Mouse (Mus musculus) limb, embryonic 14.5 days (tissue): ENCODE measurements around the gene Hnrnph2. TPM values are rescaled to one million over a fixed set of nuclear protein-coding genes. Genes with fewer than 3 reads are reported as not detected.

ENCODE experiments used
- ATAC-seq: fragments of 200-750 bp; cut with Nextera tagmentation; 2 replicates; pipeline ENCODE4 v1.8.0; 2017; ENCODE audit warnings: low read depth, moderate number of reproducible peaks, moderate TSS enrichment; ENCODE audit not compliant: low FRiP score
- DNase-seq: peaks from one replicate; pipeline ENCODE4 v3.0.0-alpha.2; 2015; ENCODE audit warnings: low spot score
- H3K27ac ChIP-seq: fragments of 300-500 bp; sonication (generic); replicated peaks from 2 replicates; pipeline ENCODE4 v1.5.1; 2014; ENCODE audit warnings: low read depth, mild to moderate bottlenecking, low read length, moderate library complexity, mixed read lengths
- H3K27me3 ChIP-seq: fragments of 300-500 bp; sonication (generic); 2 replicates; pipeline ENCODE4 v1.6.1; 2014; ENCODE audit warnings: low read length, mixed read lengths; ENCODE audit not compliant: control insufficient read depth, insufficient read depth
- H3K36me3 ChIP-seq: fragments of 300-500 bp; sonication (generic); 2 replicates; pipeline ENCODE4 v1.6.1; 2014; ENCODE audit warnings: mild to moderate bottlenecking, low read length, moderate library complexity, mixed read lengths; ENCODE audit not compliant: control insufficient read depth, insufficient read depth
- H3K4me1 ChIP-seq: fragments of 300-500 bp; sonication (generic); 2 replicates; pipeline ENCODE4 v1.6.1; 2014; ENCODE audit warnings: antibody characterized with exemption, low read length, mixed read lengths; ENCODE audit not compliant: control insufficient read depth, insufficient read depth
- H3K4me2 ChIP-seq: fragments of 300-500 bp; sonication (generic); replicated peaks from 2 replicates; pipeline ENCODE4 v1.6.1; 2014; ENCODE audit warnings: low read depth, mild to moderate bottlenecking, low read length, moderate library complexity; ENCODE audit not compliant: severe bottlenecking
- H3K4me3 ChIP-seq: fragments of 300-500 bp; sonication (generic); replicated peaks from 2 replicates; pipeline ENCODE4 v1.5.1; 2014; ENCODE audit warnings: low read length
- H3K9ac ChIP-seq: fragments of 300-500 bp; sonication (generic); 2 replicates; pipeline ENCODE4 v1.6.1; 2014; ENCODE audit warnings: mild to moderate bottlenecking, low read depth, low read length, moderate library complexity; ENCODE audit not compliant: severe bottlenecking
- H3K9me3 ChIP-seq: fragments of 300-500 bp; sonication (generic); 2 replicates; pipeline ENCODE4 v1.6.1; 2016; ENCODE audit warnings: low read length; ENCODE audit not compliant: control insufficient read depth
- POLR2A ChIP-seq: fragments of 200-500 bp; IDR thresholded peaks from 2 replicates; pipeline ENCODE4 v1.8.0; 2012; ENCODE audit warnings: inconsistent platforms, mild to moderate bottlenecking, moderate library complexity, borderline replicate concordance; ENCODE audit not compliant: insufficient read depth, insufficient read length; ENCODE audit errors: extremely low read depth
- WGBS: fragments of 180-500 bp; shearing (Covaris S2); extraction: QIAGEN DNeasy Blood & Tissue Kit; methylation state at CpG from one replicate; pipeline ENCODE4 v1.1.7; 2014; 5-methylcytosine and 5-hydroxymethylcytosine counted together
- polyA plus RNA-seq, 2 experiments: library from polyadenylated mRNA; depleted of rRNA in 1 of 2; stranded (reverse) in 1 of 2; unstranded in 1 of 2; fragments of >200 nt; fragmentation: Nextera tagmentation in 1 of 2; extraction: Ambion mirVana in 1 of 2; gene quantifications; 2 replicates each; pipeline versions ENCODE4 v1.2.1 to v1.2.3; 2012 to 2014

Gene Hnrnph2
- polyA plus RNA-seq, 2 experiments, result 87.2 to 91.5 TPM

- Histone ChIP-seq H3K4me2 (peak overlapping the region; percentile 49), H3K4me3 (peak overlapping the region; percentile 49), H3K27me3 (no peaks in the 10 kb centered on the region), H3K9me3 (no peaks in the 10 kb centered on the region), H3K36me3 (no peaks in the 10 kb centered on the region), H3K27ac (peak overlapping the region; percentile 91), H3K9ac (peak overlapping the region; percentile 61), H3K4me1 (no peaks in the 10 kb centered on the region)
- DNase-seq, result peak; percentile 11
- 21% methylated on average over 37 of the region's 43 CpGs for WGBS
- peak; percentile 86 for ATAC-seq
- no peak for TF ChIP-seq POLR2A
These were observed 571 bp downstream of the Hnrnph2 start for GRCm38 (mm10) chrX:134601380-134602120.

DNA sequence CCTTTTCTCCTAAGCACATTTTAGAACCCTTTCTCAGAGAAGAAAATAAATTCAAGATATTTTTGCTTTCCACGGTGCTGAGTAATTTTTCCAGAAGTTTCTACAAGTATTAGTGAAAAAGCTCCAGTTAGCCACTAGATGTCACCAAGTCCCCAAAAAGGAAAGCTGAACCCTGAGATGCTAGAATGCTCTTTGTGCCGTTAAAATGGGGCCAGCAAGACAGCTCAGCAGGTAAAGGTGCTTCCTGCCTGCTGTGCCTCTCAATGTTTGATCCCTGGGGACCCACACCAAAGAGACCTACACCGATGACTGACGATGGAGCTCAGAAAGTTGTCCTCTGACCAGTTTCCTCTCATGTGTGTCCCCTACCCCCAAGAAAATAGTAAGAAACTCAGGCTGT lies 8.5 kb downstream of the Hnrnph2 start:
- H3K36me3 ChIP-seq, result no peaks in the 10 kb centered on the region
- H3K9ac ChIP-seq, result no peak overlapping the region
- no peaks in the 10 kb centered on the region for H3K27me3 ChIP-seq
- ATAC-seq (no peak), DNase-seq (peak; percentile 67)
- H3K9me3 ChIP-seq, result no peaks in the 10 kb centered on the region
- H3K4me3 ChIP-seq, result no peak overlapping the region
- TF ChIP-seq POLR2A, result no peak
- H3K4me1 ChIP-seq, result no peaks in the 10 kb centered on the region
- no peak overlapping the region for H3K27ac ChIP-seq
- WGBS, result 32% methylated on average over 4 of the region's 4 CpGs
- no peak overlapping the region for H3K4me2 ChIP-seq

GRCm38 (mm10) chrX:134610984-134611383 lies 10.0 kb downstream of the Hnrnph2 start:
- Histone ChIP-seq H3K9ac (no peak overlapping the region), H3K4me3 (no peak overlapping the region), H3K4me1 (no peaks in the 10 kb centered on the region), H3K27me3 (no peaks in the 10 kb centered on the region), H3K36me3 (no peaks in the 10 kb centered on the region), H3K4me2 (no peak overlapping the region), H3K27ac (no peak overlapping the region), H3K9me3 (no peaks in the 10 kb centered on the region)
- 78% methylated on average over 4 of the region's 4 CpGs for WGBS
- no peak for TF ChIP-seq POLR2A
- no peak for DNase-seq
- ATAC-seq, result no peak

DNA sequence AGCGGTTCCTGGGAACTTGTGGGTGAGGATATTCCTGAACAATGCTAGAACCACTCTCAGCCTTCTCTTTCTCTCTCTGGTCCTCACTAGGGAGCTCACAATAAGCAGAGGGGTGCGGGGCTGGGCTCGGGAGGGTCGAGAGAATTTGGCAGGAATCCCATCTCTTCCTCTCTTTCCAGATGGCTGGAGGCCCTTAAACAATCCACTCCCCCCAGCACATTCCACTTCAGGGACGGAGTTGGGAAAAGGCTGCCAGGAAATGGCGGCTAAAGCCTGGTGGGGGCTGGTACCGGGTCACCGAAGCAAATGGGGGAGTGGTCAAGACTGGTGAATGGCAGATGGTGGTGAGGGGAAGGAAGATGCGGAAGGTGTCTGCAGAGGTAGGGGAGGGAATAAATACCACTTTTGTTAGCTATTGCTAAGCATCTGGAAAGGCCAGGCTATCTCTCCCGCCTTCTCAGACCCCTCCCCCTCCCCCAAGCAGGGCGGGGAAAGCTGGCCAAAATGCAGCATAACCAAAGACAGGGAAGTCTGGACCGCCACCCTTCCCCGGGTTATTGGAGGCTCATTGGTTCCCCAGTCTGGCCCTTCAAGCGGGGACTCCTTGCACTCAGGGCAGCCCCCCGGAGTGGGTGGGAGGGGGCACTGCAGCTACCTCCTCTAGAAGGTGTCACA lies 11.4 kb downstream of the Hnrnph2 start:
- no peak for TF ChIP-seq POLR2A
- peak overlapping the region; percentile 32 for H3K4me2 ChIP-seq
- peak overlapping the region; percentile 21; the same call in 1 of the 2 replicates for H3K9ac ChIP-seq
- H3K4me3 ChIP-seq, result peak overlapping the region; percentile 20
- H3K4me1 ChIP-seq, result no peaks in the 10 kb centered on the region
- no peaks in the 10 kb centered on the region for H3K36me3 ChIP-seq
- H3K27me3 ChIP-seq, result no peaks in the 10 kb centered on the region
- DNase-seq (peak; percentile 86), ATAC-seq (peak; percentile 92)
- H3K27ac ChIP-seq, result peak overlapping the region; percentile 70
- no peaks in the 10 kb centered on the region for H3K9me3 ChIP-seq
- 10% methylated on average over 13 of the region's 15 CpGs for WGBS

DNA sequence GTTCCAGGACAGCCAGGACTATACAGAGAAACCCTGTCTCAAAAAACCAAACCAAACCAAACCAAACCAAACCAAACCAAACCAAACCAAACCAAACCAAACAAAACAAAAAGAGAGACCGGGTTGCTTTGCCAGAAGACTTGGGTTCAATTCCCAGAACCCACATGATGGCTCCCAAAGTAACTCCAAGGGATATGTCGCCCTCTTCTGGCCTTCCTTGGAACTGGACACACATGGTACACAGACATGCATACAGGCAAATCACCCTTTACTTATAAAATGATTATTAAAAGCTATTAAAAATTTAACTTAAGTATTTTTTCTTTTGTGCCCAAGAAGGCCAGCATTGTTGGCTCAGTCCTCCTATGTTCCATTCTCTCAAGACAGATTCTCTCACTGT lies 13.3 kb downstream of the Hnrnph2 start:
- no peak for ATAC-seq
- TF ChIP-seq POLR2A, result no peak
- 54% methylated on average over 2 of the region's 2 CpGs for WGBS

More for the DNA sequence above, 13.3 kb downstream of the Hnrnph2 start:
- Histone ChIP-seq H3K36me3 (no peaks in the 10 kb centered on the region), H3K27me3 (no peaks in the 10 kb centered on the region), H3K4me1 (no peaks in the 10 kb centered on the region), H3K9ac (no peak overlapping the region), H3K27ac (no peak overlapping the region), H3K4me3 (no peak overlapping the region), H3K9me3 (no peaks in the 10 kb centered on the region), H3K4me2 (no peak overlapping the region)
- no peak for DNase-seq
